Mouse (Mus musculus): ENCODE measurements around the gene Foxd1.

Foxd1 gene

DNA sequence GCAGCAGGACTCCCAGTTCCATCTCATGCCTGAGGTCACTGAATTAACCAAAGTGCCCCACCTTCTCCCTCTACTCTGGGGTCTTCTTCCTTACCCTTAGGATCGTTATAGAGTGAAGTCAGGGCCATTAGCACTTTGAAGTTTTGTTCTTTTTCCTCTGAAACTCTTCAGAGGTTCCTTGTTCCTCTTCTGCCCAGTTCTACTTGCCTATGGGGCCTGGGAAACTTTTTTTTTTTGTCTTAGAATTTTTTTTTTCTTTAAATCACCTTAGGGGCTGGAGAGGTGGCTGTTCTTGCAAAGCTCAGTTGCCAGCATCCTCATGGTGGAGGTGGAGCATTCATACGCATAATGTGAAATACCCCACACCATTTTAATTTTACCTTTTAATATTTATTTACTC, 31.8 kb downstream of the Foxd1 start:
- in situ Hi-C loops (cut with MseI, MboI) = no loop called here

DNA sequence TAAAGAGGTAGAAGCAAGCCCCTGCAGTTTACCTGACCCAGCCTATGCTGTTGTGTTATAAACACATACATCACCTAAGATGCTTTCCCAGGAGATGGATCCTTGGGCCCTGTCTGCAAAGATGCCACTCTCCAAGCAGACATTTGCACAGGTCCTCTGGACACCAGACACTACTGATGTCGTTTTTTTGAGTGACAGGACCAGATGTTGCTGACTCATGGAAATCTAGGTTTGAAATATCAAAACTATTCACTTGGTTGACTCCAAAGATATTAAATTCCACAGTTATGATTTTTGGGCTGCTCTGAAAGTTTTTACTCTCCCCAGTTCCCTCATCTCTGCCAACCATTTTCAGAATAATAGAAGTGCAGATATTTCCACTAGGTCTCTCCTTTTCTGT, 35.0 kb downstream of the Foxd1 start:
- in situ Hi-C loops (cut with MseI, MboI) = no loop called here

- in situ Hi-C loops (cut with MseI, MboI) = no loop called here
These were observed 36.3 kb downstream of the Foxd1 start for GRCm38 (mm10) chr13:98390363-98390762.

DNA sequence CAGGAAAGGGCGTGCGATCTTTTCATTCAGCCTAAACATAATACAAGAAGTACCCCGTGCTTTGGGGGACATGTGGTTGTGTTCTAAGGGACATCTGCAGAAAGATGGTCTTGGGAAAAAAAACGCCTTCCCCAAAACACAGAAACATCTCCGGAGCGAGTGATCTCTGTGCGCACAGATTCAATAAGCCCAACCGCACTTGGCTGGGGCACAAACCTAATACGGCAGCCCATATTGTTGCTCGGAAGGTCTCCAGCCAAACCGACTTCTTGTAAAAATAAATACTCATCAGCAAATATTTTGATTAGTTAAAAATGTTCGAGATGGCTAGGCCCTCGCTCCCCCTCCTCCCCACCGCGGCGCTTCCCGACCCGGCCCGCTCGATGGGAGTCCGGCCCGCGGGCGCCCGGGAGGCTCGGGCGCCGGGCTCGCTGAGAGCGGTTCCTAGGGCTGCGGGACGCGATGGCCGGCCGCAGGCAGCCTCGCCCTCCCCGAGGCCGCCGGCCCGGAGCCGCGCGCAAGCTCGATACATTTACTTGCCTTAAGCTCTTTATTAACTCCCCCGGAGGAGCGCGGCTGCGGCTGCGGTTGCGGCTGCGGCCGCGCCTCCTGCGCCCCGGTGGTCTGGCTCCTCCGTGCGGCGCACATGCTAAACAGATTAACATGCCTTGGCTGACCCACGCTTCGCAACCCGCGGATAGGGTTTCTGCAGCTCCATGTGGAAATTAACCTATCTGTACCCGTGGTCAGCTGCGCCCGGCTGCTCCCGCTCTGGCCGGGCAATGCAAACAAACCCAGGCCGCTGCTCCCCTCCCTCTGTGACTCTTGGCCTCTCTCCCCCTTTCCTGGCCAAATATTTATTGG, 37.0 kb downstream of the Foxd1 start:
- in situ Hi-C loops (cut with MseI, MboI) = no loop called here

- in situ Hi-C loops (cut with MseI, MboI) = no loop called here
These were observed 37.6 kb downstream of the Foxd1 start for GRCm38 (mm10) chr13:98391635-98391990.

GRCm38 (mm10) chr13:98392031-98392430, 38.0 kb downstream of the Foxd1 start:
- in situ Hi-C loops (cut with MseI, MboI) = no loop called here

DNA sequence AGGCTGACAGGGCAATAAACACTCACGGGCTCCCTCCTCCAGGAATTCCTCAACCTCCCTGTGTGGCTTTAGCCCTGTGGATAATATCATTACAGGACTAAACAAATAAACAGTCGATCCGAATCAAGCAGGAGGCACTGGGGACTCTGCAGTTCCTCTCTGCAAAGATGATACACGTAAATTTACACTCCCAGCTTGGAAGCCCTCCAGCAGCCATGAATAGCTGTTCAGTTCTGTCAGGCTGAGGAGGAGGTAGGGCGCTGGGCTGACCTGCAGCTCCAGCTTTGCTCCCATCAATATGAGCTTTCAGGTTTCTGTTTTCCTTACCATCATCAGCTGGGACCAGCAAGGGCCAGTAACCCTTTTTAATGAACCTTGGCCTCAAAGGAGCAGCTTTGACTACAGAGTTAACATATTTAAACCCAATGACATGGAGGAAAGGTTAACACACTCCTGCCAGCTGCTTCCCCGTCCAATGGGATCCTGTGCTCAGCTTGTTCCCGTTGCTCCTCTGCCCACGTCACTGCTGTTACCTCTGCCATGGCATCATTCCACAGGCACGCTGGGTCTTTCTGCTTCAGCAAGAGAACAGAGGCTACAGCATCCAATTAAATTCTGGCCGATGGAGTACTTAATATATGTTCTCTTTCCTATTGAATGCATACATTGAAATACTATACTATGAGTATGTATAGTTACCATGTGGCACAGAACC, 39.5 kb downstream of the Foxd1 start:
- in situ Hi-C loops (cut with MseI, MboI) = no loop called here
